Mouse (Mus musculus) limb, embryonic 15.5 days (tissue): ENCODE data around the gene Slfn14. TPM values are rescaled to one million over a fixed set of nuclear protein-coding genes. Genes with fewer than 3 reads are reported as not detected.

Source experiments
- ATAC-seq: fragments of 200-750 bp; cut with Nextera tagmentation; 2 replicates; pipeline ENCODE4 v1.8.0; 2017; ENCODE audit warnings: low read depth, moderate TSS enrichment; ENCODE audit not compliant: insufficient number of reproducible peaks, low FRiP score, low TSS enrichment
- H3K27ac ChIP-seq: fragments of 300-500 bp; sonication (generic); 2 replicates; pipeline ENCODE4 v1.5.1; 2015; ENCODE audit warnings: moderate library complexity, mild to moderate bottlenecking, inconsistent platforms
- H3K27me3 ChIP-seq: fragments of 300-500 bp; sonication (generic); 2 replicates; pipeline ENCODE4 v1.6.1; 2015; ENCODE audit warnings: inconsistent platforms
- H3K36me3 ChIP-seq: fragments of 300-500 bp; sonication (generic); 2 replicates; pipeline ENCODE4 v1.6.1; 2015; ENCODE audit warnings: inconsistent platforms
- H3K4me1 ChIP-seq: fragments of 300-500 bp; sonication (generic); 2 replicates; pipeline ENCODE4 v1.6.1; 2015; ENCODE audit warnings: inconsistent platforms
- H3K4me2 ChIP-seq: fragments of 300-500 bp; sonication (generic); 2 replicates; pipeline ENCODE4 v1.6.1; 2015; ENCODE audit warnings: mild to moderate bottlenecking, inconsistent platforms
- H3K4me3 ChIP-seq: fragments of 300-500 bp; sonication (generic); 2 replicates; pipeline ENCODE4 v1.5.1; 2015; ENCODE audit warnings: mild to moderate bottlenecking, inconsistent platforms
- H3K9ac ChIP-seq: fragments of 300-500 bp; sonication (generic); 2 replicates; pipeline ENCODE4 v1.6.1; 2015; ENCODE audit warnings: inconsistent platforms
- H3K9me3 ChIP-seq: fragments of 300-500 bp; sonication (generic); 2 replicates; pipeline ENCODE4 v1.6.1; 2016; ENCODE audit warnings: inconsistent platforms
- WGBS: fragments of 180-500 bp; shearing (Covaris S2); methylation state at CpG from one replicate; pipeline ENCODE4 v1.1.7; 2015; 5-methylcytosine and 5-hydroxymethylcytosine counted together
- polyA plus RNA-seq: library from polyadenylated mRNA; unstranded; fragments of >200 nt; fragmentation: Nextera tagmentation; extraction: Ambion mirVana; gene quantifications from 2 replicates; pipeline ENCODE4 v1.2.1, GENCODE M21; 2015

Gene Slfn14
- polyA plus RNA-seq, 1 experiment from 2014 or later = 0.18 TPM

- H3K27me3 ChIP-seq = no peaks in the 10 kb centered on the region
- ATAC-seq = no peak
- WGBS = 65% methylated on average over 3 of the region's 3 CpGs
These were observed 55.6 kb downstream of the Slfn14 start for GRCm38 (mm10) chr11:83230966-83231365.

GRCm38 (mm10) chr11:83227926-83228723 is 58.4 kb downstream of the Slfn14 start:
- no peak overlapping the region for H3K9ac ChIP-seq
- H3K4me2 ChIP-seq = no peak overlapping the region
- H3K9me3 ChIP-seq = no peaks in the 10 kb centered on the region
- H3K36me3 ChIP-seq = no peaks in the 10 kb centered on the region
- H3K27ac ChIP-seq = no peak overlapping the region
- no peak overlapping the region for H3K4me3 ChIP-seq
- ATAC-seq = no peak
- H3K27me3 ChIP-seq = no peaks in the 10 kb centered on the region
- H3K4me1 ChIP-seq = no peaks in the 10 kb centered on the region
- WGBS = 78% methylated on average over 7 of the region's 7 CpGs

More at GRCm38 (mm10) chr11:83230966-83231365, 55.6 kb downstream of the Slfn14 start:
- Histone ChIP-seq H3K27ac (no peak overlapping the region), H3K4me3 (no peak overlapping the region), H3K9me3 (no peaks in the 10 kb centered on the region), H3K36me3 (no peaks in the 10 kb centered on the region), H3K9ac (no peak overlapping the region), H3K4me2 (no peak overlapping the region), H3K4me1 (no peaks in the 10 kb centered on the region)

GRCm38 (mm10) chr11:83225371-83225960 is 61.1 kb downstream of the Slfn14 start:
- H3K27ac ChIP-seq = no peak overlapping the region
- no peaks in the 10 kb centered on the region for H3K27me3 ChIP-seq
- no peak overlapping the region for H3K4me3 ChIP-seq
- H3K4me1 ChIP-seq = no peaks in the 10 kb centered on the region
- WGBS = 87% methylated on average over 9 of the region's 9 CpGs
- no peaks in the 10 kb centered on the region for H3K9me3 ChIP-seq
- ATAC-seq = no peak
- H3K36me3 ChIP-seq = no peaks in the 10 kb centered on the region
- H3K9ac ChIP-seq = no peak overlapping the region
- H3K4me2 ChIP-seq = no peak overlapping the region

Other genes starting within 250 kb of the Slfn14 start
- gene Slfn2, start 221.6 kb downstream of the Slfn14 start, polyA plus RNA-seq = 5.0 and 6.3 TPM in 2 replicates
- 0.41 and 0.45 TPM in 2 replicates for gene Slfn1, start 169.9 kb downstream of the Slfn14 start, polyA plus RNA-seq
- 0.30 and 0.31 TPM in 2 replicates for gene Slfn4, start 111.5 kb downstream of the Slfn14 start, polyA plus RNA-seq
- gene Slfn3, start 95.4 kb downstream of the Slfn14 start, polyA plus RNA-seq = 0.93 and 1.0 TPM in 2 replicates
- 47.8 and 48.9 TPM in 2 replicates for gene Ap2b1, start 12.3 kb upstream of the Slfn14 start, polyA plus RNA-seq
- 13.2 and 14.1 TPM in 2 replicates for gene Pex12, start 15.9 kb upstream of the Slfn14 start, polyA plus RNA-seq
- gene Rasl10b, start 122.4 kb upstream of the Slfn14 start, polyA plus RNA-seq = 2.3 and 2.8 TPM in 2 replicates
- gene Gas2l2, start 142.7 kb upstream of the Slfn14 start, polyA plus RNA-seq = 0.05 TPM in 1 of 2 replicates, not detected in the other
- gene 1700020L24Rik, start 151.0 kb upstream of the Slfn14 start, polyA plus RNA-seq = 0.35 and 0.64 TPM in 2 replicates
- 2.7 and 3.4 TPM in 2 replicates for gene Mmp28, start 176.3 kb upstream of the Slfn14 start, polyA plus RNA-seq
- gene Taf15, start 186.4 kb upstream of the Slfn14 start, polyA plus RNA-seq = 10.5 and 12.1 TPM in 2 replicates
- gene Heatr9, start 235.4 kb upstream of the Slfn14 start, polyA plus RNA-seq = not detected in 2 replicates
- 0.37 and 1.0 TPM in 2 replicates for gene Ccl5, start 243.8 kb upstream of the Slfn14 start, polyA plus RNA-seq